Mouse (Mus musculus) spleen, adult 2 months (tissue): ENCODE results near the gene Traf3ip1. TPM values are rescaled to one million over a fixed set of nuclear protein-coding genes. Genes with fewer than 3 reads are reported as not detected.

Experiments used
- DNase-seq, 2 experiments: peaks; one replicate each; pipeline versions ENCODE4 v3.0.0 to v3.0.0-alpha.2; 2012 to 2021; ENCODE audit warnings: low spot score in 2 of 2, low read depth in 1 of 2
- H3K27ac ChIP-seq: fragments of 200-500 bp; 2 replicates; pipeline ENCODE4 v1.5.1; 2012; ENCODE audit warnings: low read length, inconsistent platforms; ENCODE audit not compliant: insufficient read depth
- H3K27me3 ChIP-seq: fragments of 200-500 bp; 2 replicates; pipeline ENCODE4 v1.6.1; 2012; ENCODE audit warnings: mild to moderate bottlenecking, moderate library complexity, low read length, inconsistent platforms; ENCODE audit not compliant: control insufficient read depth, insufficient read depth
- H3K36me3 ChIP-seq: fragments of 200-500 bp; 2 replicates; pipeline ENCODE4 v1.6.1; 2012; ENCODE audit warnings: mild to moderate bottlenecking, low read length, inconsistent platforms; ENCODE audit not compliant: control insufficient read depth, insufficient read depth
- H3K4me1 ChIP-seq: fragments of 200-500 bp; 2 replicates; pipeline ENCODE4 v1.6.1; 2011; ENCODE audit warnings: inconsistent platforms; ENCODE audit not compliant: control insufficient read depth, insufficient read depth, insufficient read length
- H3K4me3 ChIP-seq: fragments of 200-500 bp; 2 replicates; pipeline ENCODE4 v1.5.1; 2011; ENCODE audit warnings: mild to moderate bottlenecking, inconsistent platforms; ENCODE audit not compliant: insufficient read depth, insufficient read length; ENCODE audit errors: extremely low read depth
- CTCF ChIP-seq: fragments of 200-500 bp; IDR thresholded peaks from 2 replicates; pipeline ENCODE4 v1.5.1; 2011; ENCODE audit warnings: mild to moderate bottlenecking, inconsistent platforms; ENCODE audit not compliant: insufficient read depth, insufficient read length, insufficient replicate concordance; ENCODE audit errors: extremely low read depth
- POLR2A ChIP-seq: fragments of 200-500 bp; IDR thresholded peaks from 2 replicates; pipeline ENCODE4 v1.6.1; 2011; ENCODE audit warnings: low read depth, low read length, inconsistent platforms
- WGBS: fragments of 180-500 bp; shearing (Covaris S2); methylation state at CpG from one replicate; pipeline ENCODE4 v1.1.7; 2018; 5-methylcytosine and 5-hydroxymethylcytosine counted together
- polyA plus RNA-seq: library from polyadenylated mRNA; depleted of rRNA; stranded (reverse); fragments of >200 nt; gene quantifications from 2 replicates; pipeline ENCODE4 v1.2.3, GENCODE M21; 2012

Traf3ip1 gene
- polyA plus RNA-seq, 1 experiment, result 3.9 TPM

- TF ChIP-seq CTCF, result no peak
- TF ChIP-seq POLR2A, result no peak
- 66% methylated on average over 5 of the region's 5 CpGs for WGBS
- Histone ChIP-seq H3K36me3 (no peaks in the 10 kb centered on the region), H3K27me3 (no peaks in the 10 kb centered on the region), H3K4me3 (no peak overlapping the region), H3K27ac (no peak overlapping the region), H3K4me1 (peaks cover 6% of the 10 kb centered on the region; the same call in 1 of the 2 replicates)
- no peak for DNase-seq
Observed at GRCm38 (mm10) chr1:91457698-91458097, 36.7 kb upstream of the Traf3ip1 start.

GRCm38 (mm10) chr1:91458223-91458861 lies 36.1 kb upstream of the Traf3ip1 start:
- TF ChIP-seq POLR2A, result no peak
- TF ChIP-seq CTCF, result no peak
- DNase-seq, result no peak
- Histone ChIP-seq H3K36me3 (no peaks in the 10 kb centered on the region), H3K4me1 (peaks cover 6% of the 10 kb centered on the region; the same call in 1 of the 2 replicates), H3K27ac (0 out of 2 replicates have a peak overlapping the region, but pooled peaks have one; percentile 14), H3K27me3 (no peaks in the 10 kb centered on the region), H3K4me3 (peak overlapping the region; percentile 68)
- WGBS, result 41% methylated on average over 8 of the region's 8 CpGs

GRCm38 (mm10) chr1:91459059-91459809 lies 35.2 kb upstream of the Traf3ip1 start, which contains the start of gene Per2:
Per2 (minus strand) TSS chr1:91459324.
- Histone ChIP-seq H3K4me1 (peaks cover 6% of the 10 kb centered on the region; the same call in 1 of the 2 replicates), H3K36me3 (no peaks in the 10 kb centered on the region), H3K4me3 (peak within 1 kb of the TSS; percentile 68), H3K27me3 (no peaks in the 10 kb centered on the region), H3K27ac (peak within 1 kb of the TSS; percentile 34; the same call in 1 of the 2 replicates)
- peak; percentile 99 for DNase-seq
- no peak for TF ChIP-seq POLR2A
- no peak; the same call in 1 of the 2 replicates for TF ChIP-seq CTCF
- WGBS, result under 1% methylated on average over 88 of the region's 91 CpGs

GRCm38 (mm10) chr1:91460069-91460468 lies 34.4 kb upstream of the Traf3ip1 start:
- Histone ChIP-seq H3K27me3 (no peaks in the 10 kb centered on the region), H3K4me1 (peaks cover 6% of the 10 kb centered on the region; the same call in 1 of the 2 replicates), H3K36me3 (no peaks in the 10 kb centered on the region), H3K4me3 (no peak overlapping the region), H3K27ac (no peak overlapping the region)
- 39% methylated on average over 7 of the region's 7 CpGs for WGBS
- no peak for DNase-seq
- TF ChIP-seq CTCF, result no peak

DNA sequence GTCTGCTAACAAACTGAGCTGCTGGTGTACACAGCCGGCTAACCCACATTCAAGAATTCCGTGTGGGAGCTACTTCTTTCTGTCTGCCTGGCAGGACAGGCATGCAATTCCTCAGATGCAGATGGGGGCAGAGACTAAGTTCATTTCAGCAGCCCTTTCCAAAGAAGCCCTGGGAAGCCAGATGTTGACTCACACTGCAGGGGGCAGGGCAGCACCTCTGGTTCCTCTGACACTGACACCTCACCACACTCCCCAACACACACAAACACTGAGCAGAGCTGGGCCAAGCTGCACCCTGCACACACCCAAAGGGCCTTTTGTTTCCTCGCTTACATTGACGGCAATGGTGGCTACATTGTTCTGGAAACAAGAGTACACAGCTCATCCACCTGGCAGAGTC lies 33.9 kb upstream of the Traf3ip1 start:
- Histone ChIP-seq H3K27ac (no peak overlapping the region), H3K4me1 (peaks cover 6% of the 10 kb centered on the region; the same call in 1 of the 2 replicates), H3K27me3 (no peaks in the 10 kb centered on the region), H3K36me3 (no peaks in the 10 kb centered on the region), H3K4me3 (no peak overlapping the region)
- WGBS, result 70% methylated on average over 4 of the region's 4 CpGs
- DNase-seq, result no peak
- TF ChIP-seq POLR2A, result no peak
- no peak for TF ChIP-seq CTCF

- Histone ChIP-seq H3K4me3 (no peak overlapping the region), H3K36me3 (no peaks in the 10 kb centered on the region), H3K27me3 (no peaks in the 10 kb centered on the region), H3K27ac (no peak overlapping the region), H3K4me1 (peaks cover 6% of the 10 kb centered on the region; the same call in 1 of the 2 replicates)
- WGBS, result 88% methylated on average over 13 of the region's 13 CpGs
- no peak for DNase-seq
- TF ChIP-seq CTCF (no peak), POLR2A (no peak)
Observed at GRCm38 (mm10) chr1:91463336-91463995, 31.0 kb upstream of the Traf3ip1 start.
